Mouse (Mus musculus) retina, embryonic 14.5 days (tissue): Measurements from ENCODE around the gene Gm13102.
"Not testable (repeated sequence)": the region's sequence is repeated elsewhere in the genome, so short reads cannot be mapped to it uniquely, and the experiment has no call there.

Experiments
- DNase-seq: peaks from one replicate; pipeline ENCODE4 v3.0.0-alpha.2; 2015; ENCODE audit warnings: low spot score

The Gm13102 gene

DNA sequence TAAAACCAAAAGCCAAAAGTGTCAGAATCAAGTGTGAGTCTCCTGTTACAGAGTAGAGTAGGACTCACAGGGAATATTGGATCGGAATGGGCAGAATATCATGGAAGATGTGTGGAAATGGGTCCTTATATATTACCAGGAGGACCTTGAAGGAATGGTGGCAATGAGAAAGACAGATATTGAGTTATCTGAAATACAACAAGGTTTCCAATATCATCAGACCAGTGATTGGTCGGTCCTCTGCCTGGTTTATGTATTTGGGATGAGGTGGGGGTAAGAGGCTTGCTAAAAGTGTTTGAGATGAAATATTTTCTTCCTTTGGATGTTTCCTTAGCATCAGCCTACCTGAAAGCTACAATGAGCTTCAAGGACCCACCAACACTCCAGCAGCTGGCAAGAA is at the start of gene Gm13102:
Gene Gm13102, plus strand, starts transcription at position 301 of the 400 bp plus-strand sequence.
- not testable (repeated sequence) for DNase-seq

DNA sequence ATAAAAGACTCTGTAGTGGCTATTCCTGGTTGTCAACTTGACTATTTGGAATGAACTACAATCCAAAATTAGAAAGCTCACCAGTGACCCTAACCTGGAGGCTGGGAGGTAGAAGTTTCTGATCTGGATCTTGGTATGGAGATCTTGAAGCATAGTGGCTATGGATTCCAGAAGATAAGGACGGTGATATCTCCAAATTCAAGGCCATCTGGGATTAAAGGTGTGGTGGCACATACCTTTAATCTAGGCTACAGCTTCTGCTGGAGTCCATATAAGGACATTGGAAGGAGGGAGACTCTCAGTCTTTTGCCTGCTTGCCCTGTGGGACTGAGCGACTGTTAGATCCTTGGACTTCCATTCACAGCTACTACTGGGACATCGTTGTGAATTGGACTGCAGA is 47.4 kb upstream of the Gm13102 start, which contains the start of gene Pramel4:
Gene Pramel4, plus strand, starts transcription at position 301 of the 400 bp plus-strand sequence.
- DNase-seq = not testable (repeated sequence)
